Mouse (Mus musculus) erythroid progenitor cell, adult 5-6 weeks (primary cell): ENCODE results near the gene Slc22a2. TPM values are rescaled to one million over a fixed set of nuclear protein-coding genes. Genes with fewer than 3 reads are reported as not detected.
A peak's percentile ranks its signal among the peaks of the same experiment; 100 is the strongest.
"Not testable (repeated sequence)": the region's sequence is repeated elsewhere in the genome, so short reads cannot be mapped to it uniquely, and the experiment has no call there.

ENCODE experiments used
- ATAC-seq: replicated peaks from 2 replicates; pipeline ENCODE4 v1.8.0; 2016; ENCODE audit warnings: moderate number of reproducible peaks, mild to moderate bottlenecking, moderate TSS enrichment, inconsistent platforms; ENCODE audit not compliant: poor library complexity, low FRiP score, severe bottlenecking
- total RNA-seq, 2 experiments: library from RNA; stranded (forward) in 1 of 2; stranded (reverse) in 1 of 2; fragments of 150-400 nt in 1 of 2; fragments of 186-747, 209-891 nt in 1 of 2; gene quantifications; 2 replicates each; pipeline versions ENCODE4 v1.2.3 to v1.2.4; 2015 to 2017; ENCODE audit warnings: low replicate concordance in 2 of 2

The Slc22a2 gene
- total RNA-seq (2015; ENCODE audit: low replicate concordance), result not detected in 2 replicates
- total RNA-seq (2017; ENCODE audit: low replicate concordance), result not detected in 2 replicates

DNA sequence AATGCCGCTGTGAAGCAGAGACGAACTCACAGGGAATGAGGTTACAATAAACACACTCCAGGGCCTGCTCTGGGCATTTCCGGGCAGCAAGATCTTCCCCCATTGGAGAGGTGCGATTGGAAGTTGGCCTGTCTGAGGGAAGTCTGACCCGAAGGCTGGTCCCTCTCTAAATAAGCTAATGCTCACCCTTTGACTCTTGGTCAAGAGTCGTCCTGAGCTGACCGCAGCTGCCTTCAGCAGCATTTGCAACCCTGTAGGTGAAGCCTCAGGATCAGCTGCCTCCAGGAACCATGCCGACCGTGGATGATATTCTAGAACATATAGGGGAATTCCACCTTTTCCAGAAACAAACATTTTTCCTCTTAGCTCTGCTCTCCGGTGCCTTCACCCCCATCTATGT lies at the start of gene Slc22a2:
Slc22a2 (plus strand) TSS at position 142 of the 400 bp plus-strand sequence.
- no peak for ATAC-seq

DNA sequence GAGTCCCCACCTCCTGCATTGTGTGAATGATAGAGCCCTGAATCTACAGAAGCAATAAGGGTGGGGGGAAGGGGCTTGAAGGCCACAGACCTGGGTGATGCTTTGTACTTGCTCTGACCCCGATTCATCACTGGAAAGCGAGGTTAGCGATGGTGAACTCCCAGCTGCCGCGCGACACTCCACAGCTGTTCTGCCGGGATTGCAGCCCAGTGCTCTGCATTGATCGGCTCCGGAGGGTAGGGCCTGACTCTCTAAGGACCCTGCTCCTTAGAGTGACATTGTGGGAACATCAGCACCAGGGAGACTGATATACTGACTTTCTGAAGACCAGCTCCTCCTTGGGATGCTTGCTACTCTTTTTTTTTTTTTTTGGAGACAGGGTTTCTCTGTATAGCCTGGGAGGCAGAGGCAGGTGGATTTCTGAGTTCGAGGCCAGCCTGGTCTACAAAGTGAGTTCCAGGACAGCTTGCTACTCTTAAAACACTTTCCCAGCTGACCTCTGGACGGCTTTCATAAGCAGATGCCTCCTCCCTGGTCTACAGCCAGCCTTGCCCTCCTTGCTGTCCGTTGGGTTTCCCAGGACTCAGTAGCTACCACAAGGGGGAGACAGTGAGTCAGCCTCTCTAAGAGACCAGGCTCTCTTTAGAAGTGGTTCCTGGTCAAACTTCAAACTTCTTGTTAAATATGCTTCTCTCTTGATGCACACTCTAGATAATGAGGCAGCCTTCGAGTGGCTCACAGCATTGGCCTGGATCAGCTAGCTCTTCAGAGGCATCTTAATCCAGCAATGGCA lies 49.4 kb upstream of the Slc22a2 start:
- peak; percentile 62; the same call in 1 of the 2 replicates for ATAC-seq

DNA sequence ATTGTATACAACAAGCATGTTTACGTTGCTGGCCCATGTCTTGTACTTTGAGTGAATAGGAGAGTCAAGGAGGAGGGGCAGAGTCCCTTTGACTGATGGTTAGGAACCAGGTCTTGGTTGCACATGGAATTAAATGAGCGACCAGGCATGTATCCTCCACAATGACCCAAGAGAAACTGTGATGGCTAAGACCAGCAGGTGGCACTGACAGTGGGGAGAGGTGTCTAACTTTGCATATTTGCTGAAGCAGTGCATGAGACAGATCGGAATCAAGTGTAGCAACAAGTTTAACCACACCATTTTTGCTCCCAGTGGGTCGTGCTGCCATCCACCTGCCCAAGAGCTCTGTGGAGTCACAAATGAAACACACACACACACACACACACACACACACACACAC lies 21.7 kb upstream of the Slc22a2 start:
- ATAC-seq, result no peak

- ATAC-seq, result not testable (repeated sequence)
Observed at GRCm38 (mm10) chr17:12564481-12565000, 19.4 kb upstream of the Slc22a2 start.

DNA sequence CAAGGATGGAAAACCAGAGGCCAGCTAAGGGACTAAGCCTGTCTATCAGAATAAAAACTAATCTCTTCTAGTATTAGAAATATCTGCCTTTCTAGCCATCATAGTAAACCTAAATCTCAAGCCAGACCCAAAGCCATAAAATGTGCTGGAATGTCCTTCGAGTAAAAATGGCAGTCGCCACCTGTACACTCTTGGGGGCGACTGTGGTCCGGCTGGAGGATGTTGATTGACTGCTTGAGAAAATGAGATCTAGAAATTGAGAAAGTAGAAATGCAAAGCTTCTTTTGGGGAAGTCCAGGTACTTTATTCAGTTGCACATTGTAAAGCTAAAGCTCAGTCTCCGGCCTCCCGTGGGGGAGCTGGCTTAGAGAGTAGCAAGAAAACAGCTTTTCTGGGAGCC lies 18.5 kb upstream of the Slc22a2 start:
- no peak for ATAC-seq

- no peak for ATAC-seq
Observed at GRCm38 (mm10) chr17:12571316-12571715, 12.6 kb upstream of the Slc22a2 start.

GRCm38 (mm10) chr17:12571924-12572463 lies 11.9 kb upstream of the Slc22a2 start:
- no peak for ATAC-seq

DNA sequence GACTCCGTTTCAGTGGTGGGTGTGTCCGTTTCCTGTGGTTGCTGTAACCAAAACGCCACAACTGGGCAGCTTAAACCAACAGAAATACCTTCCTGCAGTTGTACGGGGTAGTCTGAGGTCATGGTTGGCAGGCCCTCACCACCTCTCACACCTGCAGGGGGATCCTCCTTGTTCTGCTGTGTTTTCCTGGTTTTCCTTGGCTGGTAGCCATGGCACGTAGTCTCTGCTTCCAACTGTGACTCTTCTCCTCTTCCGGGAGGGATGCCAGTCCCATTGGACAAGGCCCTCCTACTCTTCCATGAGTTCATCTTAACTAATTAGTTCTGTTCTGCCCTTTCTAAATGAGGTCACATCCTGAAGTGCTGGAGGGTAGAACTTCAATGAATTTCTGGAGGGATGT lies 8.5 kb upstream of the Slc22a2 start:
- no peak for ATAC-seq

GRCm38 (mm10) chr17:12577096-12577495 lies 6.8 kb upstream of the Slc22a2 start:
- ATAC-seq, result no peak

- no peak for ATAC-seq
Observed at GRCm38 (mm10) chr17:12585366-12585765, 1.4 kb downstream of the Slc22a2 start.

DNA sequence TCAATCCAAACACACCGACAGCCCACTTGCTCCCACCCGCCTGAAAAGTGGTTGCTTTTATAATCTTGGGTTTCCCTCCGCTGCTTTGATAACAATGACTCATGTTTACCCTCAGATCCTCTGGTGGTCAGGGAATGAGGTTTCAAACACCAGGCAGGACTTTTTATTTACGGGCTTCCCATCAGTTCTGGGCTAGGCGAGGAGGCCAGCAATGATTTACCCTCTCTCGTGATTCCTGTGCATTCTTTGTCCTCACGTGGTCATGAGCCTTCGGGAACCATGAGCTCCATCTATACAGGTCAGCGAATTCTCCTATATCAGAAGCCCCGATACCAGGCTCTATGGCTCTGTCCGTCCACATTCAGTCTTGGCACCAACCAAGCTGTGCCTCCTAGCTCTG lies 3.0 kb downstream of the Slc22a2 start:
- ATAC-seq, result no peak

- no peak for ATAC-seq
Observed at GRCm38 (mm10) chr17:12588801-12589247, 4.9 kb downstream of the Slc22a2 start.

- no peak for ATAC-seq
Observed at GRCm38 (mm10) chr17:12590911-12591625, 7.1 kb downstream of the Slc22a2 start.

- no peak for ATAC-seq
Observed at GRCm38 (mm10) chr17:12595846-12596515, 12.0 kb downstream of the Slc22a2 start.

- no peak for ATAC-seq
Observed at GRCm38 (mm10) chr17:12606634-12607033, 22.7 kb downstream of the Slc22a2 start.

GRCm38 (mm10) chr17:12607202-12607601 lies 23.3 kb downstream of the Slc22a2 start:
- ATAC-seq, result no peak

GRCm38 (mm10) chr17:12614511-12615385 lies 30.8 kb downstream of the Slc22a2 start:
- ATAC-seq, result no peak

GRCm38 (mm10) chr17:12615429-12615828 lies 31.5 kb downstream of the Slc22a2 start:
- no peak for ATAC-seq

DNA sequence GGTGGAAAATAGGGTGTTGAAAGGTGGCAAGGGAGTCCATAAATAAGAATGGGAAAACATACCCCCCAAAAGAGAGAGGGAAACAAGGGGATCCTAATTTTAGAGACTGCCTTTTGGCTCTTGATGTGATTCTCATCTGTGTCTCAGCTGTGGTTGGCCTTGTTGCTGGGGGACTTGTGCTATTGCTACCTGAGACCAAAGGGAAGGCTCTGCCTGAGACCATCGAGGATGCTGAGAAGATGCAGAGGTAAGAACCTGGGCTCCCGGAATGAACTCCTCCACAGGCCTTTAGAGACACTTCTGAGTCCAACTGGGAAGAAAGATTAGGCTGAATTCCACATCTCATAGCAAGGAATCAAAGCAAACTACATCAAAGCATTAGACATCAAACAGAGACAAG lies 35.7 kb downstream of the Slc22a2 start:
- no peak for ATAC-seq
